24 mouse cellular contexts compared by ENCODE assay signal in the genomic region with DNA sequence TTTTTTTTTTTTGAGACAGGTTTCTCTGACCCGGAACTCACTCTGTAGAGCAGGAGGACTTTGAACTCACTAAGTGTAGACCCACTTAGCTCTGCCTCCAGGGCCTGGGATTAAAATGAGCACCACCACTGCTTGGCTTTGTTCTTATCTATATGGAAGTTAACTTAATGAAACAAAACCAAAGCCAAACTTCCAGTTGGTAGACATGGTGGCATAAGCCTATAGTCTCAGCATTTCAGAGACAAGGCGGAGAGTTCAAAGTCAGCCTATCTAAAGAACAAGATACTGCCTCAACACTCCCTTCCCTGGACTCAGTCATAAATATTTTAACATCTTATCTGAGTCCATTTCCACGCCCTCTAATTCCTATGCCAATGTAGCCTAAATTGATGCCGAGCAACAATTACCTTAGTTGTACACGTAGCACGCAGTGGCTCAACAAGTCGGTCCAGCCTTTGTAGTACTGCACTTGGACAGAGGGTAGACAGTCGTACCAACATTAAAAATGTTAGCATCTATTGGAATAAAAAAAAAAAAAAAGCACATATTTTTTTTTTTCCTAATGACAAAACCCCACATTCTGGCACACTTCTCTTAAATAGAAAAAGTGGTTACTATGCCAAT.
"Had no signal": no experiment of that assay in that cellular context is flagged by ENCODE, and none has a peak within 500 bp of the region (broad histone marks: within the 10 kb centered on the region; RNA-seq: fewer than 3 reads in every experiment).

No protein-coding gene starts in this region.

- ATAC-seq: midbrain, embryonic 15.5 days had no signal

- H3K4me2 ChIP-seq: limb, embryonic 12.5 days; limb, embryonic 15.5 days; liver, embryonic 11.5 days; lung, embryonic 15.5 days; midbrain, embryonic 15.5 days; neural tube, embryonic 12.5 days; neural tube, embryonic 15.5 days had no signal

- H3K4me3 ChIP-seq: limb, embryonic 12.5 days; limb, embryonic 15.5 days; lung, embryonic 15.5 days; megakaryocyte, embryonic 14.5 days; midbrain, embryonic 10.5 days; midbrain, embryonic 15.5 days; neural tube, embryonic 12.5 days; neural tube, embryonic 15.5 days had no signal

- DNase-seq: kidney, adult 11 months; kidney, adult 9 months; kidney, postnatal 25 days; layer of hippocampus, postnatal 36 days; left cerebral cortex, postnatal 4 days; lung, adult 18-20 months; lung, postnatal 10 days; lung, postnatal 36 days; right cerebral cortex, adult 18-20 months; right cerebral cortex, postnatal 14 days; right cerebral cortex, postnatal 4 days; spleen, adult 18-20 months; thymus, postnatal 25 days had no signal

- H3K9ac ChIP-seq: limb, embryonic 12.5 days; limb, embryonic 15.5 days; liver, embryonic 14.5 days; lung, embryonic 15.5 days; midbrain, embryonic 15.5 days; neural tube, embryonic 12.5 days; neural tube, embryonic 15.5 days had no signal

- H3K27me3 ChIP-seq: limb, embryonic 12.5 days; limb, embryonic 15.5 days; lung, embryonic 15.5 days; megakaryocyte, embryonic 14.5 days; midbrain, embryonic 15.5 days; neural tube, embryonic 12.5 days; neural tube, embryonic 15.5 days had no signal

- H3K27ac ChIP-seq: kidney, postnatal 0 days; limb, embryonic 12.5 days; limb, embryonic 15.5 days; liver, embryonic 14.5 days; lung, embryonic 15.5 days; midbrain, embryonic 10.5 days; midbrain, embryonic 15.5 days; neural tube, embryonic 12.5 days; neural tube, embryonic 15.5 days had no signal

- H3K4me1 ChIP-seq: limb, embryonic 12.5 days; limb, embryonic 15.5 days; lung, embryonic 15.5 days; midbrain, embryonic 10.5 days; midbrain, embryonic 15.5 days; neural tube, embryonic 12.5 days; neural tube, embryonic 15.5 days had no signal

- H3K9me3 ChIP-seq: limb, embryonic 12.5 days; limb, embryonic 15.5 days; lung, embryonic 15.5 days; megakaryocyte, embryonic 14.5 days; midbrain, embryonic 10.5 days; midbrain, embryonic 15.5 days; neural tube, embryonic 12.5 days; neural tube, embryonic 15.5 days had no signal
